Mouse (Mus musculus) kidney, embryonic 14.5 days (tissue): Measurements from ENCODE around the gene 4930572O03Rik. TPM values are rescaled to one million over a fixed set of nuclear protein-coding genes. Genes with fewer than 3 reads are reported as not detected.
"Not testable (repeated sequence)": the region's sequence is repeated elsewhere in the genome, so short reads cannot be mapped to it uniquely, and the experiment has no call there.

Experiments
- ATAC-seq: fragments of 200-750 bp; cut with Nextera tagmentation; 2 replicates; pipeline ENCODE4 v1.8.0; 2017; ENCODE audit warnings: moderate number of reproducible peaks, mild to moderate bottlenecking, moderate TSS enrichment, moderate library complexity; ENCODE audit not compliant: low FRiP score, low TSS enrichment
- H3K27ac ChIP-seq: fragments of 300-500 bp; sonication (generic); 2 replicates; pipeline ENCODE4 v1.5.1; 2014; ENCODE audit warnings: low read depth, mild to moderate bottlenecking, low read length, moderate library complexity, mixed read lengths
- H3K27me3 ChIP-seq: fragments of 300-500 bp; sonication (generic); 2 replicates; pipeline ENCODE4 v1.6.1; 2014; ENCODE audit warnings: mild to moderate bottlenecking, low read length; ENCODE audit not compliant: control insufficient read depth, insufficient read depth
- H3K36me3 ChIP-seq: fragments of 300-500 bp; sonication (generic); 2 replicates; pipeline ENCODE4 v1.6.1; 2014; ENCODE audit warnings: low read length, mixed read lengths; ENCODE audit not compliant: control insufficient read depth, insufficient read depth
- H3K4me1 ChIP-seq: fragments of 300-500 bp; sonication (generic); 2 replicates; pipeline ENCODE4 v1.6.1; 2014; ENCODE audit warnings: low read length, mixed read lengths; ENCODE audit not compliant: control insufficient read depth, insufficient read depth
- H3K4me2 ChIP-seq: fragments of 300-500 bp; sonication (generic); replicated peaks from 2 replicates; pipeline ENCODE4 v1.6.1; 2014; ENCODE audit warnings: low read depth, mild to moderate bottlenecking, low read length
- H3K4me3 ChIP-seq: fragments of 300-500 bp; sonication (generic); 2 replicates; pipeline ENCODE4 v1.5.1; 2014; ENCODE audit warnings: mild to moderate bottlenecking, low read length
- H3K9ac ChIP-seq: fragments of 300-500 bp; sonication (generic); 2 replicates; pipeline ENCODE4 v1.6.1; 2014; ENCODE audit warnings: low read depth, mild to moderate bottlenecking, low read length, moderate library complexity
- H3K9me3 ChIP-seq: fragments of 300-500 bp; sonication (generic); 2 replicates; pipeline ENCODE4 v1.6.1; 2016; ENCODE audit warnings: low read length; ENCODE audit not compliant: control insufficient read depth
- WGBS: fragments of 180-500 bp; shearing (Covaris S2); extraction: QIAGEN DNeasy Blood & Tissue Kit; methylation state at CpG from one replicate; pipeline ENCODE4 v1.1.7; 2014; 5-methylcytosine and 5-hydroxymethylcytosine counted together
- polyA plus RNA-seq: library from polyadenylated mRNA; unstranded; fragments of >200 nt; fragmentation: Nextera tagmentation; extraction: Ambion mirVana; gene quantifications from 2 replicates; pipeline ENCODE4 v1.2.1, GENCODE M21; 2014

Gene 4930572O03Rik
- polyA plus RNA-seq, 1 experiment from 2014 or later: not detected

DNA sequence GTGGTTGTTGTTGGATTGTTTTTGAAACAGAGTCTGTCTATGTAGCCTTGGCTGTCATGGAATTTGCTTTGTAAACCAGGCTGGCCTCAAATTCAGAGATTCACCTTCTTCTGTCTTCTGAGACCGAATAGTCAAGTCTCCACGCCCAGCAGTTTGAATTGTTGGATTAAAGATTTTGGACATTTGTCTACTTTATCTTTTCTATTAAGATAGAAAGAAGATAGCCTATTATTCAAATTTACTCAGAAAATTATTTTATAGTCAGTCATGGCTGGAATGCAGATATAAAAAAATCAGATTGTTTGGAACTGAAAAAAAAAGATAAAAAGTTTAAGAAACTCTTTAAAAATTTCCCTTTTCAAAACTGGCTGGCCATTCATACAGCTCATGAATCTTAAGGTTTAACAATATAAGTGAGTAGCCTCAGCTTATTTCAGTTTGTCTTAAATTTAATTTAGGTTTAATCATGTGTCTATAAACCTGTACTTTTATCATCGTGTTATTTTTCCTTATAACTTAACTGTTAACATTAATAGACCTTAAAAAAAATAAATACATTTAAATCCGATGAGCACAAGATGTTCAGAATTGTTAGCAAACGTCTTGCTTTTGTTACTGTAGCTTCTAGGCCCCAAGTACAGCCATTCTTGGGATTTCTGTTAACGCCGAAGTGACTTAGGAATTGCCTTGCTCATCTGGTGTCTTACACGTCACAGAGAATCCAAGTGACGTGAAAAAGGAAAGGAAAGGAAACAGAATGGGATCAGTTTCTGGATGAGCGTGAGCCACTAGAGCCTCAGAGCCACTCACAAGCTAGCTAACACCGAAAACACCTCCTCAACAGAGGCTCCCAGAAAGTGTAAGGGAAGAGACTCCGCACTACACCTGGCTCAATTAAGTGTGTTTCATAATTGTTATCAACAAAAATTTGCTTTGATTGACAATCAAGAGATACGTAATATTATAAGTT, 23.4 kb upstream of the 4930572O03Rik start:
- WGBS: 72% methylated on average over 13 of the region's 13 CpGs
- not testable (repeated sequence) for H3K4me2 ChIP-seq

DNA sequence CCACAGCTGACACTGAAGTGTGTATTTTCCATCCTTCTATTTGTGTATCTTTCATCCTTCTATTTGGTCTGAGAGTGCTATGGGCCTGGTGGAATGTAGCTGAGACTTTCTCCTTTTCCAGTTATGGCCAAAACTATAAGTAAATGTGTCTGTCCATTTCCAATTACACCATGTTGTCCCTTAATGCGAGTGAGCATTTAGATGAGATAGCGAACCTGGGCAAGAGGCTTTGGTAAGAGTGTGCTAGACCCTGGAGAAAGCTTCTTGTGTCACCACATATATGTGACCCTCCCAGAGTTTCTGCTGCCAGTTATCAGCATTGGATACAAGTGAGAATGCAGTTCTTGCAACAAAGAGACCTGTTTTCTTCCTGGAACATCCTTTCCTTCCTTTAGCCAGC, 22.0 kb upstream of the 4930572O03Rik start:
- not testable (repeated sequence) for H3K4me3 ChIP-seq, H3K9me3 ChIP-seq, H3K36me3 ChIP-seq, H3K27me3 ChIP-seq, ATAC-seq, H3K9ac ChIP-seq, H3K27ac ChIP-seq, H3K4me1 ChIP-seq, H3K4me2 ChIP-seq
- 72% methylated on average over 2 of the region's 2 CpGs for WGBS

More for the DNA sequence above, 23.4 kb upstream of the 4930572O03Rik start:
- peak; percentile 71; the same call in 1 of the 2 replicates for ATAC-seq
- not testable (repeated sequence) for H3K9me3 ChIP-seq, H3K27ac ChIP-seq, H3K4me3 ChIP-seq, H3K36me3 ChIP-seq, H3K4me1 ChIP-seq, H3K9ac ChIP-seq, H3K27me3 ChIP-seq

DNA sequence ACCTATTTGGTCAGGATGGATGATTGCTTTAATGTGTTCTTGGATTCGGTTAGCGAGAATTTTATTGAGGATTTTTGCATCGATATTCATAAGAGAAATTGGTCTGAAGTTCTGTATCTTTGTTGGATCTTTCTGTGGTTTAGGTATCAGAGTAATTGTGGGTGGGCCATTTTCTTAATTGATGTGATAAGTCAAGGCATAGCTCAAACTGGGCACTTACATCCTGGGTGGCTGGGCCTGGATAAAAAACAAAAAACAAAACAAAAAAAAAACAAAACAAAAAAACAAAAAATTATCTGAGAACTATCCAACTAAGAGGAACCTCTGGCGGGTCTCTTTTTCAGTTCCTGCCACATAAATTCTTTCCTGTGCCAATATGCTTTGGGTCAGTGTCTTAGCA, 20.9 kb upstream of the 4930572O03Rik start:
- not testable (repeated sequence) for H3K4me3 ChIP-seq, H3K9me3 ChIP-seq, H3K27ac ChIP-seq, H3K9ac ChIP-seq, H3K4me2 ChIP-seq, H3K4me1 ChIP-seq, H3K36me3 ChIP-seq, H3K27me3 ChIP-seq
- WGBS: 88% methylated on average over 2 of the region's 4 CpGs
- ATAC-seq: 0 out of 2 replicates have a peak, but pooled peaks have one; percentile 66

DNA sequence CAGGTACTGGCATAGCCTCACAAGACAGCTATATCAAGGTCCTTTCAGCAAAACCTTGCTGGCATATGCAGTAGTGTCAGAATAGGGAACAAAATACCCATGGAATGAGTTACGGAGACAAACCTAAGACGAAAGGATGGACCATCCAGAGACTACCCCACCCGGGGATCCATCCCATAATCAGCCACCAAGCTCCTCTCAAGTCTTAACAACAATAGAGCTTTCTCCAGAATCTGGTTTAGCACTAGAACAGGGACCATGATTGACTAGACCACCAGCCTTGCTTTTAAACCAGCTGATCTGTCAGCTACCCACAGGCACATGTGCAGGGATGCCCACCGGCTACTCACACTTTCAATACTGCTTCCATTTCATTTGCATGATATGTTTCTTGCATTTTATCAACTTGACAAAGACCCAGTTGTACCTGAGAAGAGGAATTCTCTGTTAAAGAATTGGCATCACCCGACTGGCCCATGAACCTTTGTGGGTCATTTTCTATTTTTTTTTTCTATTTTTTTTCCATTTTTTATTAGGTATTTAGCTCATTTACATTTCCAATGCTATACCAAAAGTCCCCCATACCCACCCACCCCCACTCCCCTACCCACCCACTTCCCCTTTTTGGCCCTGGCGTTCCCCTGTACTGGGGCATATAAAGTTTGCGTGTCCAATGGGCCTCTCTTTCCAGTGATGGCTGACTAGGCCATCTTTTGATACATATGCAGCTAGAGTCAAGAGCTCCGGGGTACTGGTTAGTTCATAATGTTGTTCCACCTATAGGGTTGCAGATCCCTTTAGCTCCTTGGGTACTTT, 17.8 kb upstream of the 4930572O03Rik start:
- H3K4me2 ChIP-seq, H3K27me3 ChIP-seq, H3K36me3 ChIP-seq, H3K9ac ChIP-seq, H3K27ac ChIP-seq, H3K4me1 ChIP-seq, H3K4me3 ChIP-seq, H3K9me3 ChIP-seq: not testable (repeated sequence)
- ATAC-seq: peak; percentile 73; the same call in 1 of the 2 replicates
- WGBS: 91% methylated on average over 5 of the region's 8 CpGs

DNA sequence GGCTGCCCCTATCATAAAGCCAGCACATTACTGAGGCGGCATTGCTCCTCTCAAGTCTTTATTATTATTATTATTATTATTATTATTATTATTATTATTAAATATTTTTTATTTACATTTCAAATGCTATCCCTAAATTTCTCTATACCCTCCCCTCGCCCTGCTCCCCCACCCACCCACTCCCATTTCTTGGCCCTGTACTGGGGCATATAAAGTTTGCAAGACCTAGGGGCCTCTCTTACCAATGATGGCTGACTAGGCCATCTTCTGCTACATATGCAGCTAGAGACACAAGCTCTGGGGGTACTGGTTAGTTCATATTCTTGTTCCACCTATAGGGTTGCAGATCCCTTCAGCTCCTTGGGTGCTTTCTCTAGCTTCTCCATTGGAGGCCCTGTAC, 17.1 kb upstream of the 4930572O03Rik start:
- H3K27me3 ChIP-seq, H3K4me2 ChIP-seq, H3K9me3 ChIP-seq, H3K36me3 ChIP-seq, H3K27ac ChIP-seq, ATAC-seq, H3K9ac ChIP-seq, H3K4me3 ChIP-seq, H3K4me1 ChIP-seq: not testable (repeated sequence)
- 83% methylated on average over 2 of the region's 2 CpGs for WGBS

DNA sequence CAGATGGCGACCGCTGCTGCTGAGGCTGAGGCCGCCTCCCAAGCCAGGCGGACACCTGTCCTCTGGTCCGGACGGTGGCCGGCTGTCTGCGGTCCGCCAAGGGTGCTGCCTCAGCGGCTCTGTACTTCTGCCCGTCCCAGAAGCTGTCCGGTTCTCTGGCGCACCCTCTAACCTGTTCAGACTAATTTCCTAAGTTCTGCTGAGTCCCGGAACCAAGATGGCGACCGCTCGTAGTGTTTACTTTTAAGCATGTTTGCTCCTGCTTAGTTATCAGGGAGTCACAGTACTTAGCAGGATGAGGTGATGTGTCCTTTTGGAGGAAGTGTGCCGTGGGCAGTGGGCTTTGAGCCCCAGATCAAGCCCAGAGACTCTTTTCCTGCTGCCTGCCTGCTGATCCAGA, 13.9 kb upstream of the 4930572O03Rik start:
- WGBS: 85% methylated on average over 7 of the region's 18 CpGs
- not testable (repeated sequence) for ATAC-seq, H3K9ac ChIP-seq, H3K4me1 ChIP-seq, H3K4me2 ChIP-seq, H3K4me3 ChIP-seq, H3K9me3 ChIP-seq, H3K27ac ChIP-seq, H3K27me3 ChIP-seq, H3K36me3 ChIP-seq

DNA sequence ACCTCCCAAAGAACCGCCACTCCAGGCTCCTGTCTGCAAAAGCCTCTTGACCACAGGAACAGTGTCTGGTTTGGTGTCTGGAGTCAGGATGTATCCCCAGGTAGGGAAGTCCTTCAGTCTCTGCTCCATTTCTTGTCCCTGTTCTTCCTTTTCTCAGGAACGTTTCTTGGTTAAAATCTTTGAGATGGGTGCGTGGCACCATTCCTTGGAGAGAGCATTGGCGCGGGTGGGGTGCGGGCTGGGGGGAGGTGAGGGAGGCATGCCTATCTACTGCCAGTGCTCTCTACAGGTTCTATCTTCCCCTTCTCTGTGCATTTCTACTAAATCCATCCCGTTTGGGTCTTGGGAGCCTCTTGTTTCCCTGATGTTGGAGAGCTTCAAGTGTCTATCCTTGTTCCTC, 7.0 kb upstream of the 4930572O03Rik start:
- not testable (repeated sequence) for H3K4me1 ChIP-seq, H3K27me3 ChIP-seq, H3K9ac ChIP-seq, H3K36me3 ChIP-seq, H3K27ac ChIP-seq, H3K4me2 ChIP-seq, H3K9me3 ChIP-seq, H3K4me3 ChIP-seq, ATAC-seq
- 79% methylated on average over 7 of the region's 7 CpGs for WGBS

DNA sequence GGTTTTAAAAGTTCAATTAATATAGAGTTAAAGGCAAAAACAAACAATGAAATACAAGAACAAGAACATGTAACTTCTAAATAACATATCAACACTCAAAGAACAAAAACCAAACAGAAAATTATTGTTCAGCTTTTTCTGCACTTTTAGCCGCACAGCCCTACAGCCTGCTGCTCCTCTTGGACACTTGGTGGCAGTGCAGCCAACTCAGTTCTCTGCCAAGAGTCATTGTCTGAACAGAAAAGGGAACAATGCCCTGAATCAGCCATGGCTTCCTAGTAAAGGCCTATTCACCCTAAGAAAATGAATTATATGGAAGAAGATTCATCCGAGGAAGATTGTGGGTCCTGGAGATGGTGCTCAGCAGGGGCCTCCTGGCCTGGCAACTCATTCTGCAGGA, 4.5 kb downstream of the 4930572O03Rik start:
- not testable (repeated sequence) for H3K27me3 ChIP-seq, H3K36me3 ChIP-seq, H3K9ac ChIP-seq, H3K27ac ChIP-seq, H3K9me3 ChIP-seq, H3K4me3 ChIP-seq, ATAC-seq, H3K4me1 ChIP-seq, H3K4me2 ChIP-seq
- WGBS: 85% methylated on average over 2 of the region's 2 CpGs

DNA sequence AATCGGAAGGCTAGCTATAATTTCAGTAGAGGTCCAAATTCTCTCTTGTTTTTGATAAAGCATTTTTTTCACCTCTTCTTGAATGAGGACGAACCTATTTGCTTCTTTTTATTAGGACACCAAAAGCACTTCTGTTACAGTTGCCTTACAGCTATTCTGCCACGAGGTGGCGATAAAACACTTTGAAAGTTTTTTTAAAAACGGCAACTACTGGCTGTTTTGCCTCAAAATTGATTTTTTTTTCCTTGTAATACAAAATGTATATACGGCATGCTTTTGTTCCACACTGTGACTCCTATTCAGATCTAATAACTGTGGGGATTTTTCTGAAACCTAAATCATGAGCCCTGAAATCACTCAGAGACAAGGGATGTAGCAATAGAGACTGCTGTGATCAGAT, 11.2 kb downstream of the 4930572O03Rik start:
- 36% methylated on average over 6 of the region's 6 CpGs for WGBS
- H3K9ac ChIP-seq, H3K27me3 ChIP-seq, H3K9me3 ChIP-seq, H3K4me2 ChIP-seq, ATAC-seq, H3K4me1 ChIP-seq, H3K4me3 ChIP-seq, H3K27ac ChIP-seq, H3K36me3 ChIP-seq: not testable (repeated sequence)
